Mouse (Mus musculus) erythroblast, embryonic 14.5 days (primary cell): ENCODE measurements at regions not wholly inside any gene's neighbourhood (a gene's known extent, or its start where the extent isn't known, plus 50 kb on each side); places are given as distances from the start of the nearest gene placed in this dataset.

ENCODE experiments used
- H3K27me3 ChIP-seq: 2 replicates; pipeline ENCODE4 v1.6.1; 2012; ENCODE audit warnings: inconsistent platforms; ENCODE audit not compliant: control insufficient read depth
- H3K36me3 ChIP-seq: 2 replicates; pipeline ENCODE4 v1.6.1; 2012; ENCODE audit warnings: mild to moderate bottlenecking, inconsistent platforms; ENCODE audit not compliant: control insufficient read depth
- H3K4me1 ChIP-seq: 2 replicates; pipeline ENCODE4 v1.6.1; 2012; ENCODE audit warnings: inconsistent platforms; ENCODE audit not compliant: control insufficient read depth
- H3K4me3 ChIP-seq: replicated peaks from 2 replicates; pipeline ENCODE3; 2012; ENCODE audit warnings: moderate library complexity, mild to moderate bottlenecking, inconsistent platforms
- H3K9me3 ChIP-seq: 2 replicates; pipeline ENCODE4 v1.6.1; 2012; ENCODE audit warnings: low read length, inconsistent platforms, mixed read lengths; ENCODE audit not compliant: control insufficient read depth
- GATA1 ChIP-seq: IDR thresholded peaks from 2 replicates; pipeline ENCODE4 v1.6.1; 2012; ENCODE audit warnings: low read length, inconsistent platforms, mixed read lengths
- TAL1 ChIP-seq: IDR thresholded peaks from 3 replicates; pipeline ENCODE4 v1.6.1; 2012; ENCODE audit warnings: low read length, inconsistent platforms, mixed read lengths

DNA sequence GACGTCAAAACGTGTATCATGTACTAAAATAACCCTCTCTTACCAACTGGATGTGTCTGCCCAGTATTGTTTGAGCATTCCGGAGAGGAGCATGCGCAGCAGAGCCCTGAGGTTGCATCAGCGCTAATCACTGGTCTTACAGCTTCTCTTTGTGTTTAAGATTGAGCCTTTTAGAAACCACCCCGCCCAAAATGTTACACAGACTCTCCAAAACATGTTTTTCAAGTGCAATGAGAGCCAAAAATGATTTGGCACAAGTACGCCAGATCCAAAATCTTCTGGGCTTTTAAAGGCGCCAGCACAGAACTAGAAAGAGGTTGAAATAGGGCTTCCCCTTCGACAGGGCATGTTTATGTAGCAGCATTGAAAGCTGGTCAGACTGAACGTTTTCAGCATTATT, 123.8 kb upstream of the Cited2 start:
- Histone ChIP-seq H3K4me3 (no peak overlapping the region), H3K4me1 (peaks cover 77% of the 10 kb centered on the region), H3K36me3 (no peaks in the 10 kb centered on the region), H3K27me3 (no peaks in the 10 kb centered on the region), H3K9me3 (no peaks in the 10 kb centered on the region)
- no peak for TF ChIP-seq TAL1
- no peak for TF ChIP-seq GATA1

DNA sequence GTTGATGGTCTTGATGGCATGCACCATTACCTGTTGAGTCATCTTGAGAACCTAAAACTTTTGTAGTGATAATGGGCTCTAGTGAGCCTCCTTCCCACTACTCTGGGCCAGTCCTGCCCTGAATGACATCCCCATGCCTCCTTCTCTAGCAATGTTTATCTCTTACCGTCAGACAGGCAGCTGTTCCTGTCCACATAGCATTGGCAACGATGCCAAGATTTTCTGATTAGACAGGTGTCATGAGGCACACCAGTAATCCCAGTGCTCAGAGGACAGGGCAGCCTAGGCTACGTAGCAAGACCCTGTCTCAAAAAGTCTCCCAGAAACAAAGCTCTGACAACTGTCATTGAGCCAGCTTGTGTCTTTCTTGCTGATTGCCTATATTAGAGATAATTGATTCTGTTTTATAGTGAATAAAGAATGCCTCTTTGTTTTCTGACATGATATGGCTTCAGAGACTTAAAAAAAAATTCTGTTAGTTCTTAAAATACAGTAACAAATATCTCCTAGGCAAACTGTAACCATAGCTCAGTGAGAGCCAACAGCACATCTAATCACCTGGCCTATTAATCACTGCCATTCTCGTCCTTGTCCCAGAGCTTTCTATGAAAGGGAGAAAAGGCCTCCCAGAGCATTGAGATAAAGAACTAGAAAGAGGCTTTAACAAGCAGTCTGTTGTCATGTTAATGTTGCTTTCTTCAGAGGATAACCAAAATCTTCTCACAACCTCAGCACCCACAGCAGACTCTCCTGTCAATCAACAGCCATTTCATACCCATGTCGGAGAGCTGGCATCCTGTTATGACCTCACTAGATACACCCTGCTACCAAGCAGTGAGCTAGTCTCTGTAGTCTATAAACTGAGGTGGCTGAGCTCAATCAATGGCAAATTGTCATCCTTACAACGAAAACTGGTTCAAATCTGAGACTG, 122.9 kb upstream of the Cited2 start:
- peaks cover 73% of the 10 kb centered on the region for H3K4me1 ChIP-seq
- TF ChIP-seq GATA1 (no peak), TAL1 (peak; percentile 50; the same call in 2 of the 3 replicates)
- H3K27me3 ChIP-seq = no peaks in the 10 kb centered on the region
- H3K36me3 ChIP-seq = no peaks in the 10 kb centered on the region
- no peaks in the 10 kb centered on the region for H3K9me3 ChIP-seq
- no peak overlapping the region for H3K4me3 ChIP-seq

DNA sequence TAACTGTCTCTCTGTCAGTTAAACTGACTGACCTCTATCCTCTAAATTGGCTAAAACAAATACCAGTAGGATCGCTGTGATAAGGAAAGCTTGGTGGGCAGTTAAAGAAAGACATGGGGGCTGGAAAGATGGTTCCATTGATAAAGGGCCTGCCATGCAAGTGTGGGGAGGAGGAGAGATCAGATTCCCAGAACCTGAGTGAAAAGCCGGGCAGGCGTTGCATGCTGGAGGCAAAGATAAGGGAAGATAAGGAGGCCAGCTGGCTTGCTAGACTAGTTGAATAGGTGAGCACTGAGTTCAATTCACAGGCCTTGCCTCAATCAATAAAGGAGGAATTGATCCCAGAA, 122.3 kb upstream of the Cited2 start:
- no peaks in the 10 kb centered on the region for H3K36me3 ChIP-seq
- no peaks in the 10 kb centered on the region for H3K27me3 ChIP-seq
- H3K9me3 ChIP-seq = no peaks in the 10 kb centered on the region
- no peak overlapping the region for H3K4me3 ChIP-seq
- TF ChIP-seq GATA1 = peak; percentile 89
- TF ChIP-seq TAL1 = peak; percentile 59
- H3K4me1 ChIP-seq = peaks cover 66% of the 10 kb centered on the region

DNA sequence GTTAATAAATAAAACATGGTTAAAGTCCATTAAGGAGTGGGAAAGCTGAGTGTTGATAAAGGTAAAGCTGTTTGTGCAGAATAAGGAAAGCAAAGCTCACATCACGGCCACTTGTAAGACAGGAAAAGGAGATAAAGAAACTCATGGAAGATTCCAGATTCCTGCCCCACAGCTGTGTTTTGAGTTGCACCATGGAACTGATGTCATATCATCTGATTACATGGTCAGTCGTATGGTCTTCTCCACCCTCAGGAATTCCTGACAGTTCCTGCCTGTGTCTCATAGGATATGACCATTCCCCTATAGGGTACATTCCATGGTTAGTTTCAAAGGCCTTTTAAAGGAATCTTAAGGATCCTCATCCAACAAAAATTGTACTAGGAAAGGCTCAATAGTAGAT, 120.6 kb upstream of the Cited2 start:
- no peak overlapping the region for H3K4me3 ChIP-seq
- no peaks in the 10 kb centered on the region for H3K9me3 ChIP-seq
- no peak for TF ChIP-seq TAL1
- no peak for TF ChIP-seq GATA1
- H3K36me3 ChIP-seq = no peaks in the 10 kb centered on the region
- H3K4me1 ChIP-seq = peaks cover 52% of the 10 kb centered on the region
- no peaks in the 10 kb centered on the region for H3K27me3 ChIP-seq

DNA sequence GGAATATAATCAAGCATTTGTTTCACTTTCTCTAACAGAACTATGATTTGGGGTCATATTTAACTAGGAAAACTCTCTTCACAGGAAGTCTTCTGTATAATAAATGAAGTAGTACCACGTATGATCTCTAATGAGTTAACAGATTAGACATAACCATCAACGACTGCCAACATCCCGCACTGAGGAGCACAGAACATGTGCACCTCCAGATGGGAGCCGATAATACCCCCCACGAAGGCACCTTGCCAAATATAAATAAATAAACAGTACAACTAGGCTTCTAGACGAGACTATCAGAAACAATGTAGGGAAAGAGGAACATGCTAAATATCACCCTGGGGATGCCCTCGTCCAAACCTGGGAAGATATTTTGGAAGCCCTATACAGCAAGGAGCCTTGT, 114.8 kb upstream of the Cited2 start:
- Histone ChIP-seq H3K4me3 (no peak overlapping the region), H3K9me3 (no peaks in the 10 kb centered on the region), H3K36me3 (no peaks in the 10 kb centered on the region), H3K4me1 (peaks cover 2% of the 10 kb centered on the region), H3K27me3 (no peaks in the 10 kb centered on the region)
- TF ChIP-seq GATA1 (no peak), TAL1 (no peak)

DNA sequence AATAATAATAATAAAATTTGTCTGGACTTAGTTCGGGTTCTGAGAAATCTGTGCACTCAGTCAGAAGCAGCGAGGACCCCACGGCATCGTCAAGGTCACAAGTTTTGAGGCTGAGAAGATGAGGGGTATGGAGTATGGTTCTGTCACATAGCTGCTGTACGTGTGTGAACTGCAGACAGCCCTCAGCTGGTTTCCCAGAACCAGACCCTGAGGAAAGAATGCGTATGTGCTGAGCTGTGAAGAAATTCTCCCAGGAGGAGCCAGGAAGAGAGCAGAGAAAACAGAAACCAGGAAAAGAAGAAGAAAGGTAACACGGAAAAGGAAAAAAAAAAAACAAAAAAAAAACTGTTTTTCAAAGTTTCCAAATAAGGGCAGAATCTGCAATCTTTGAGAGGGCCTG, 112.4 kb upstream of the Cited2 start:
- no peaks in the 10 kb centered on the region for H3K27me3 ChIP-seq
- H3K4me1 ChIP-seq = no peaks in the 10 kb centered on the region
- H3K9me3 ChIP-seq = no peaks in the 10 kb centered on the region
- TF ChIP-seq TAL1 (no peak), GATA1 (no peak)
- no peaks in the 10 kb centered on the region for H3K36me3 ChIP-seq
- H3K4me3 ChIP-seq = no peak overlapping the region

DNA sequence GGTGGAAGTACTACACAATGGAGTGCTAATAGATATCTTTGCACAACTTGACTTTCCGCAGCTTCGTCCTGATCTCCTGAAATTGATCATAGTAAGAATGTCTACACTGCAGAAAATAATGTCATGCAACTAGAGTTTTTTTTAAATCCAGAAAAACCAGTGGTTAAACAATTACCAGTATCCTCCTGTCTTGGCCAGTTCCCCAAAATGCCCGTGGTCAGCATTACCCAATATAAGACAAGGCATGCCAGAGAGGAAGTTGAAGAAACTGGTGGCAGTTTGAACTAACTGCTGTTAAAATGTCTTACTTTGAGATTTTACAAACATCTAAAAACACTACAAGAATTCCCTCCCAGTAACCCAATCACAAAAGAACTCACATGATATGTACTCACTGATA, 109.7 kb upstream of the Cited2 start:
- TF ChIP-seq TAL1 = no peak
- no peak for TF ChIP-seq GATA1
- Histone ChIP-seq H3K4me3 (no peak overlapping the region), H3K27me3 (no peaks in the 10 kb centered on the region), H3K36me3 (no peaks in the 10 kb centered on the region), H3K9me3 (no peaks in the 10 kb centered on the region), H3K4me1 (peaks cover 2% of the 10 kb centered on the region)

DNA sequence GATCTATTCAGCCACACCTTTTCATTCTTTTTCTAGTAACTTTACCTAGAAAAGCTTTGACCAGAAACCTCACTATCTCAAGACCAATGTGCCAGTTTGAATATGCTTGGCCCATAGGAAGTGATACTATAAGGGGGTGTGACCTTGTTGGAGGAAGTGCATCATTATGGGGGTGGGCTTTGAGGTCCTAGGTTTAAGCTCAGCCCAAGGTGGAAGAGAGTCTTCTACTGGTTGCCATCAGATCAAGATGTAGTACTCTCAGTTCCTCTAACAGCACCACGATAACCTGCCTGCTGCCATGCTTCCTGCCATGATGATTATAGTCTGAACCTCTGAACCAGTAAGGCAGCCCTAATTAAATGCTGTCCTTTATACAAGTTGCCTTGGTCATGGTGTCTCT, 105.0 kb upstream of the Cited2 start:
- no peaks in the 10 kb centered on the region for H3K36me3 ChIP-seq
- H3K4me1 ChIP-seq = peaks cover 5% of the 10 kb centered on the region
- no peak for TF ChIP-seq GATA1
- no peak for TF ChIP-seq TAL1
- no peaks in the 10 kb centered on the region for H3K9me3 ChIP-seq
- no peaks in the 10 kb centered on the region for H3K27me3 ChIP-seq
- H3K4me3 ChIP-seq = no peak overlapping the region

DNA sequence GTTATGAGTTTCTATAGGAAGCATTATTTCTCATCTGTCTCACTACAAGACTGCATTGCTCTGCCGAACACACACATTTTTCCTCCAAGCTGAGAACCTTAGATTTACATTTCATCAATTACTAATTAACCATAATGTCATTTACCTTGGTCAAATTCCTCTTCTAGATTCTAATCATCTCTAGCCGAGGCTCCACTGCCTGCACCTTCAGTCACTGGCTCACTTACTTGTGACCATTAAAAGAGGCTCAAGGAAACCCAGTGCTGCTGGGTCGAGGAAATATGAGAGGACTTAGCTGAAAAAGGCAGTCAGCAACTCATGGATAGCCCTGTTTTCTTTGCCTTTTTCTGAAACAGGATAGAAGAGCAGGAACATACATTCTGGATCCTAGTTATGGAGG, 103.4 kb upstream of the Cited2 start:
- H3K9me3 ChIP-seq = no peaks in the 10 kb centered on the region
- TF ChIP-seq TAL1 (no peak), GATA1 (no peak)
- H3K4me3 ChIP-seq = no peak overlapping the region
- H3K36me3 ChIP-seq = no peaks in the 10 kb centered on the region
- H3K4me1 ChIP-seq = peaks cover 5% of the 10 kb centered on the region
- H3K27me3 ChIP-seq = no peaks in the 10 kb centered on the region
